Mouse (Mus musculus) myocyte (in vitro differentiated cells): ENCODE measurements around the gene Ccr10.

Source experiments
- MAX ChIP-seq: IDR thresholded peaks from one replicate; pipeline ENCODE4 v1.6.1; 2011; ENCODE audit warnings: low read depth, mild to moderate bottlenecking, control low read depth
- POLR2A ChIP-seq: IDR thresholded peaks from one replicate; pipeline ENCODE4 v1.6.1; 2011; ENCODE audit warnings: low read depth, mild to moderate bottlenecking, control low read depth, moderate library complexity; ENCODE audit not compliant: insufficient read length
- TCF12 ChIP-seq: IDR thresholded peaks from one replicate; pipeline ENCODE4 v1.6.1; 2011; ENCODE audit warnings: mild to moderate bottlenecking, control low read depth; ENCODE audit not compliant: poor library complexity, insufficient read depth, severe bottlenecking

DNA sequence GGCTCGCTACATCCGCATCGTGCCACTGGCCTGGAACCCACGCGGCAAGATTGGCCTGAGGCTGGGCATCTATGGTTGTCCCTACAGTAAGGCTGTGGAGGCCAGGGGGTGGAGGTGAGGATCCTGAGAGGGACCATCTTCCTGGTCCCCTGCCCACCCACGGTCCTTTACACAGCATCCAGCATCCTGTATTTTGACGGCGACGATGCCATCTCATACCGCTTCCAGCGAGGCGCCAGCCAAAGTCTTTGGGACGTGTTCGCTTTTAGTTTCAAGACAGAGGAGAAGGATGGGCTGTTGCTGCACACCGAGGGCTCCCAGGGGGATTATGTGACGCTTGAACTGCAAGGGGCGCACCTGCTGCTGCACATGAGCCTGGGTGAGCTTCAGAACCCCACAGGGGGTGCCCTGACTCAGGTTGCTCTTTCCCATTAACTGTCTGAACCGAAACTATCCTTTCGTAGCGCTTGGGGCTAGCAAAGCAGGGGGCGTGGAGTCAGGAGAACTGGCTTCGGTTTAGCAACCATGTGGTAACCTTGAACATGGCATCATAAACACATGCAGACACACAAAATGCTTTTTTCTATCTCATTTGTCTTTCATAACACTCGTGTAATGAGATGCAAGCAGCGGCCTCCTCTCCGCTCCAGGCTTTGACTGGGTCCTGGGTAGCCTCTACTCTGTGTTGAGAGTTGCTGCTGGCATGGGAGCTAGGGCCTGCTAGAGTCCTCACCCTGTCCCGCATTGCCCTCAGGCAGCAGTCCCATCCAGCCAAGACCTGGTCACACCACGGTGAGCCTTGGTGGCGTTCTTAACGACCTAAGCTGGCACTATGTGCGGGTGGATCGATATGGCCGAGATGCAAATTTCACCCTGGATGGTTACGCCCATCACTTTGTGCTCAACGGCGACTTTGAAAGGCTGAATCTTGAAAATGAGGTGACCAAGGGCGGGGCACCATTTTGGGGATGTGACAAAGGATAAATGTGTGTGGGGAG lies 3.1 kb upstream of the Ccr10 start:
- TF ChIP-seq POLR2A (no peak), TCF12 (no peak), MAX (no peak)
